Mouse (Mus musculus) megakaryocyte, embryonic 14.5 days (primary cell): ENCODE measurements around the gene Necap2.

Experiments used
- FLI1 ChIP-seq: IDR thresholded peaks from 2 replicates; pipeline ENCODE4 v1.6.1; 2012; ENCODE audit warnings: low read length, inconsistent platforms, mixed read lengths
- GATA1 ChIP-seq: IDR thresholded peaks from 3 replicates; pipeline ENCODE4 v1.6.1; 2012; ENCODE audit warnings: mixed read lengths, low read length, inconsistent platforms, borderline replicate concordance

- TF ChIP-seq GATA1: no peak
- TF ChIP-seq FLI1: no peak
These were observed 25.7 kb downstream of the Necap2 start for GRCm38 (mm10) chr4:141052442-141052841.
